Mouse (Mus musculus) forebrain, embryonic 11.5 days (tissue): Measurements from ENCODE around the gene Tgfbr3. TPM values are rescaled to one million over a fixed set of nuclear protein-coding genes. Genes with fewer than 3 reads are reported as not detected.

Experiments
- ATAC-seq: fragments of 200-750 bp; cut with Nextera tagmentation; replicated peaks from 2 replicates; pipeline ENCODE4 v1.8.0; 2017; ENCODE audit warnings: moderate TSS enrichment; ENCODE audit not compliant: low FRiP score
- DNase-seq: peaks from one replicate; pipeline ENCODE4 v3.0.0-alpha.2; 2017; ENCODE audit warnings: low spot score
- H3K27ac ChIP-seq: fragments of 300-500 bp; sonication (generic); 2 replicates; pipeline ENCODE4 v1.5.1; 2014; ENCODE audit warnings: low read depth, low read length
- H3K27me3 ChIP-seq: fragments of 300-500 bp; sonication (generic); 2 replicates; pipeline ENCODE4 v1.6.1; 2014; ENCODE audit warnings: mild to moderate bottlenecking, low read length, mixed read lengths; ENCODE audit not compliant: control insufficient read depth, insufficient read depth
- H3K36me3 ChIP-seq: fragments of 300-500 bp; sonication (generic); 2 replicates; pipeline ENCODE4 v1.6.1; 2014; ENCODE audit warnings: mild to moderate bottlenecking, low read length, moderate library complexity, mixed read lengths; ENCODE audit not compliant: control insufficient read depth, insufficient read depth
- H3K4me1 ChIP-seq: fragments of 300-500 bp; sonication (generic); replicated peaks from 2 replicates; pipeline ENCODE4 v1.6.1; 2014; ENCODE audit warnings: low read length, mixed read lengths; ENCODE audit not compliant: control insufficient read depth, insufficient read depth
- H3K4me2 ChIP-seq: fragments of 300-500 bp; sonication (generic); 2 replicates; pipeline ENCODE4 v1.6.1; 2014; ENCODE audit warnings: low read depth, mild to moderate bottlenecking, low read length, moderate library complexity, mixed read lengths; ENCODE audit not compliant: severe bottlenecking
- H3K4me3 ChIP-seq: fragments of 300-500 bp; sonication (generic); 2 replicates; pipeline ENCODE4 v1.5.1; 2014; ENCODE audit warnings: low read depth, low read length
- H3K9ac ChIP-seq: fragments of 300-500 bp; sonication (generic); 2 replicates; pipeline ENCODE4 v1.6.1; 2014; ENCODE audit warnings: low read length
- H3K9me3 ChIP-seq: fragments of 300-500 bp; sonication (generic); 2 replicates; pipeline ENCODE4 v1.6.1; 2016; ENCODE audit warnings: low read length, mixed read lengths; ENCODE audit not compliant: control insufficient read depth
- WGBS: fragments of 180-500 bp; shearing (Covaris S2); extraction: QIAGEN DNeasy Blood & Tissue Kit; methylation state at CpG from one replicate; pipeline ENCODE4 v1.1.7; 2014; 5-methylcytosine and 5-hydroxymethylcytosine counted together
- polyA plus RNA-seq: library from polyadenylated mRNA; unstranded; fragments of >200 nt; fragmentation: Nextera tagmentation; extraction: Ambion mirVana; gene quantifications from 2 replicates; pipeline ENCODE4 v1.2.1, GENCODE M21; 2014

Tgfbr3 gene
- polyA plus RNA-seq, 1 experiment from 2014 or later: 6.9 TPM

GRCm38 (mm10) chr5:107165271-107165670, 124.2 kb downstream of the Tgfbr3 start:
- no peak overlapping the region for H3K4me3 ChIP-seq
- no peaks in the 10 kb centered on the region; the same call in 1 of the 2 replicates for H3K27me3 ChIP-seq
- peaks cover 8% of the 10 kb centered on the region; the same call in 1 of the 2 replicates for H3K4me1 ChIP-seq
- WGBS: 87% methylated on average over 5 of the region's 5 CpGs
- no peaks in the 10 kb centered on the region for H3K36me3 ChIP-seq
- no peak overlapping the region for H3K27ac ChIP-seq
- no peak overlapping the region for H3K9ac ChIP-seq
- DNase-seq (no peak), ATAC-seq (no peak)
- H3K4me2 ChIP-seq: no peak overlapping the region
- no peaks in the 10 kb centered on the region for H3K9me3 ChIP-seq

GRCm38 (mm10) chr5:107164856-107165255, 124.6 kb downstream of the Tgfbr3 start:
- Histone ChIP-seq H3K9ac (no peak overlapping the region), H3K27me3 (no peaks in the 10 kb centered on the region), H3K27ac (no peak overlapping the region), H3K4me2 (no peak overlapping the region), H3K4me3 (no peak overlapping the region), H3K9me3 (no peaks in the 10 kb centered on the region), H3K36me3 (no peaks in the 10 kb centered on the region), H3K4me1 (peaks cover 8% of the 10 kb centered on the region; the same call in 1 of the 2 replicates)
- 94% methylated on average over 4 of the region's 4 CpGs for WGBS
- ATAC-seq: no peak
- no peak for DNase-seq

GRCm38 (mm10) chr5:107164146-107164545, 125.3 kb downstream of the Tgfbr3 start:
- H3K27ac ChIP-seq: no peak overlapping the region
- ATAC-seq: no peak
- 88% methylated on average over 4 of the region's 4 CpGs for WGBS
- H3K9me3 ChIP-seq: no peaks in the 10 kb centered on the region
- H3K4me1 ChIP-seq: peaks cover 8% of the 10 kb centered on the region; the same call in 1 of the 2 replicates
- H3K4me2 ChIP-seq: no peak overlapping the region
- H3K9ac ChIP-seq: no peak overlapping the region
- H3K36me3 ChIP-seq: no peaks in the 10 kb centered on the region
- no peak overlapping the region for H3K4me3 ChIP-seq
- no peaks in the 10 kb centered on the region for H3K27me3 ChIP-seq
- DNase-seq: no peak

- Histone ChIP-seq H3K27ac (no peak overlapping the region), H3K4me1 (peaks cover 8% of the 10 kb centered on the region; the same call in 1 of the 2 replicates), H3K4me3 (no peak overlapping the region), H3K9ac (no peak overlapping the region), H3K4me2 (no peak overlapping the region), H3K9me3 (no peaks in the 10 kb centered on the region), H3K36me3 (no peaks in the 10 kb centered on the region), H3K27me3 (no peaks in the 10 kb centered on the region)
- DNase-seq: no peak
- no peak for ATAC-seq
Observed at GRCm38 (mm10) chr5:107163336-107163735, 126.1 kb downstream of the Tgfbr3 start.

- ATAC-seq: no peak
- no peak overlapping the region for H3K4me2 ChIP-seq
Observed at GRCm38 (mm10) chr5:107162812-107163211, 126.6 kb downstream of the Tgfbr3 start.

GRCm38 (mm10) chr5:107162319-107162718, 127.1 kb downstream of the Tgfbr3 start:
- H3K27me3 ChIP-seq: no peaks in the 10 kb centered on the region
- DNase-seq (no peak), ATAC-seq (no peak)
- WGBS: 83% methylated on average over 4 of the region's 4 CpGs
- no peaks in the 10 kb centered on the region for H3K9me3 ChIP-seq
- H3K36me3 ChIP-seq: no peaks in the 10 kb centered on the region
- no peak overlapping the region for H3K9ac ChIP-seq
- no peak overlapping the region for H3K4me2 ChIP-seq
- H3K27ac ChIP-seq: no peak overlapping the region
- 0 out of 2 replicates have a peak, but pooled peaks cover 3% of the 10 kb centered on the region for H3K4me1 ChIP-seq
- H3K4me3 ChIP-seq: no peak overlapping the region

More at GRCm38 (mm10) chr5:107162812-107163211, 126.6 kb downstream of the Tgfbr3 start:
- Histone ChIP-seq H3K9me3 (no peaks in the 10 kb centered on the region), H3K4me3 (no peak overlapping the region), H3K4me1 (peaks cover 6% of the 10 kb centered on the region; the same call in 1 of the 2 replicates), H3K27me3 (no peaks in the 10 kb centered on the region), H3K36me3 (no peaks in the 10 kb centered on the region), H3K27ac (no peak overlapping the region), H3K9ac (no peak overlapping the region)
- WGBS: 85% methylated on average over 6 of the region's 6 CpGs
- DNase-seq: no peak

- no peak for DNase-seq
Observed at GRCm38 (mm10) chr5:107159914-107160890, 129.2 kb downstream of the Tgfbr3 start.

GRCm38 (mm10) chr5:107158531-107159178, 130.8 kb downstream of the Tgfbr3 start:
- DNase-seq: no peak
- Histone ChIP-seq H3K4me2 (no peak overlapping the region), H3K9ac (no peak overlapping the region), H3K36me3 (no peaks in the 10 kb centered on the region), H3K4me3 (no peak overlapping the region), H3K9me3 (no peaks in the 10 kb centered on the region), H3K27ac (no peak overlapping the region), H3K27me3 (no peaks in the 10 kb centered on the region), H3K4me1 (no peaks in the 10 kb centered on the region)
- WGBS: 85% methylated on average over 7 of the region's 7 CpGs
- no peak for ATAC-seq

More at GRCm38 (mm10) chr5:107159914-107160890, 129.2 kb downstream of the Tgfbr3 start:
- 91% methylated on average over 8 of the region's 8 CpGs for WGBS
- Histone ChIP-seq H3K9ac (no peak overlapping the region), H3K4me1 (no peaks in the 10 kb centered on the region), H3K4me3 (no peak overlapping the region), H3K4me2 (no peak overlapping the region), H3K27ac (no peak overlapping the region), H3K36me3 (no peaks in the 10 kb centered on the region), H3K27me3 (no peaks in the 10 kb centered on the region), H3K9me3 (no peaks in the 10 kb centered on the region)
- ATAC-seq: no peak
